11 mouse cellular contexts compared by ENCODE assay signal in genomic region chr16:92421147-92421934, GRCm38 (mm10). TPM values are rescaled to one million over a fixed set of nuclear protein-coding genes. Genes with fewer than 3 reads are reported as not detected.
DNase-seq lines count a peak whose midpoint lies in the region; ATAC-seq and TF ChIP-seq lines count a peak whose summit lies in the region.
"Had no signal": no experiment of that assay in that cellular context is flagged by ENCODE, and none has a peak within 500 bp of the region (broad histone marks: within the 10 kb centered on the region; RNA-seq: fewer than 3 reads in every experiment).

No protein-coding gene starts in this region.

- TF ChIP-seq EP300 in lung, postnatal 0 days (IDR thresholded peaks at IDR 0.05): no peak
- no peak for TF ChIP-seq EP300 in stomach, postnatal 0 days (optimal IDR thresholded peaks at IDR 0.05)

- no peaks in the 10 kb centered on the region for H3K27me3 ChIP-seq in hindbrain, embryonic 10.5 days (ENCODE audit: insufficient read depth, poor library complexity, severe bottlenecking)
- H3K27me3 ChIP-seq in hindbrain, embryonic 13.5 days: no peaks in the 10 kb centered on the region
- no peaks in the 10 kb centered on the region for H3K27me3 ChIP-seq in lung, postnatal 0 days (replicated peaks; ENCODE audit: insufficient read depth, low read length)
- no peaks in the 10 kb centered on the region for H3K27me3 ChIP-seq in stomach, postnatal 0 days (ENCODE audit: control insufficient read depth, insufficient read depth, low read length)
- H3K27me3 ChIP-seq: embryonic facial prominence, embryonic 15.5 days; hindbrain, embryonic 15.5 days had no signal

- WGBS in hindbrain, embryonic 10.5 days: 72% methylated on average over 13 of the region's 13 CpGs
- 68% methylated on average over 13 of the region's 13 CpGs for WGBS in hindbrain, embryonic 13.5 days
- WGBS in lung, postnatal 0 days: 50% methylated on average over 13 of the region's 13 CpGs
- WGBS in stomach, postnatal 0 days: 66% methylated on average over 13 of the region's 13 CpGs

- peak overlapping the region; percentile 12; the same call in 1 of the 2 replicates for H3K27ac ChIP-seq in hindbrain, embryonic 10.5 days
- no peak overlapping the region for H3K27ac ChIP-seq in hindbrain, embryonic 13.5 days
- H3K27ac ChIP-seq in lung, postnatal 0 days (ENCODE audit: low read length): no peak overlapping the region
- H3K27ac ChIP-seq in cortical plate, adult 2 months (ENCODE audit: insufficient read depth, low read length): no peak overlapping the region
- H3K27ac ChIP-seq in stomach, postnatal 0 days (replicated peaks): no peak overlapping the region
- H3K27ac ChIP-seq: embryonic facial prominence, embryonic 15.5 days; hindbrain, embryonic 15.5 days had no signal

- no peak overlapping the region for H3K4me3 ChIP-seq in hindbrain, embryonic 10.5 days
- H3K4me3 ChIP-seq in hindbrain, embryonic 13.5 days: no peak overlapping the region
- no peak overlapping the region for H3K4me3 ChIP-seq in lung, postnatal 0 days (ENCODE audit: low read depth, low read length)
- H3K4me3 ChIP-seq in cortical plate, adult 2 months (ENCODE audit: insufficient read depth, low read length): no peak overlapping the region
- no peak overlapping the region for H3K4me3 ChIP-seq in stomach, postnatal 0 days (ENCODE audit: low read depth, low read length)
- H3K4me3 ChIP-seq: embryonic facial prominence, embryonic 15.5 days; hindbrain, embryonic 15.5 days; myocyte had no signal

- DNase-seq in hindbrain, embryonic 10.5 days (ENCODE audit: low spot score): no peak
- peak; percentile 36 for DNase-seq in lung, postnatal 0 days (ENCODE audit: low spot score)
- no peak for DNase-seq in lung, postnatal 25 days (ENCODE audit: low spot score)
- no peak for DNase-seq in stomach, postnatal 0 days (ENCODE audit: low spot score)
- DNase-seq: layer of hippocampus, postnatal 36 days had no signal

- no peak overlapping the region for H3K4me2 ChIP-seq in hindbrain, embryonic 13.5 days
- no peak overlapping the region for H3K4me2 ChIP-seq in lung, postnatal 0 days (replicated peaks; ENCODE audit: low read depth, low read length)
- H3K4me2 ChIP-seq in stomach, postnatal 0 days (replicated peaks; ENCODE audit: low read depth): no peak overlapping the region
- H3K4me2 ChIP-seq: embryonic facial prominence, embryonic 15.5 days; hindbrain, embryonic 15.5 days had no signal

- H3K4me1 ChIP-seq in hindbrain, embryonic 10.5 days (replicated peaks): peaks cover 26% of the 10 kb centered on the region
- H3K4me1 ChIP-seq in hindbrain, embryonic 13.5 days (replicated peaks): peaks cover 30% of the 10 kb centered on the region
- H3K4me1 ChIP-seq in lung, postnatal 0 days (ENCODE audit: insufficient read depth, low read depth, low read length): peaks cover 3% of the 10 kb centered on the region; the same call in 1 of the 2 replicates
- H3K4me1 ChIP-seq in cortical plate, adult 2 months (ENCODE audit: control insufficient read depth, insufficient read depth, low read length): peaks cover 4% of the 10 kb centered on the region; the same call in 1 of the 2 replicates
- no peaks in the 10 kb centered on the region for H3K4me1 ChIP-seq in stomach, postnatal 0 days (replicated peaks; ENCODE audit: control insufficient read depth, insufficient read depth)

- H3K9ac ChIP-seq in hindbrain, embryonic 13.5 days: no peak overlapping the region
- no peak overlapping the region for H3K9ac ChIP-seq in lung, postnatal 0 days (replicated peaks; ENCODE audit: low read depth)
- H3K9ac ChIP-seq in stomach, postnatal 0 days (ENCODE audit: low read length): no peak overlapping the region
- H3K9ac ChIP-seq: embryonic facial prominence, embryonic 15.5 days; hindbrain, embryonic 15.5 days had no signal

- TF ChIP-seq POLR2A in cortical plate, adult 2 months (IDR thresholded peaks at IDR 0.05; ENCODE audit: extremely low read depth, insufficient read depth, low read length): no peak

- H3K9me3 ChIP-seq in hindbrain, embryonic 10.5 days: no peaks in the 10 kb centered on the region
- H3K9me3 ChIP-seq in hindbrain, embryonic 13.5 days: no peaks in the 10 kb centered on the region; the same call in 1 of the 2 replicates
- no peaks in the 10 kb centered on the region for H3K9me3 ChIP-seq in lung, postnatal 0 days (ENCODE audit: low read length)
- no peaks in the 10 kb centered on the region for H3K9me3 ChIP-seq in stomach, postnatal 0 days (ENCODE audit: control insufficient read depth, low read length)
- H3K9me3 ChIP-seq: embryonic facial prominence, embryonic 15.5 days; hindbrain, embryonic 15.5 days had no signal

- TF ChIP-seq CTCF in lung, postnatal 0 days (IDR thresholded peaks at IDR 0.05): peak; percentile 62
- TF ChIP-seq CTCF in cortical plate, adult 2 months (IDR thresholded peaks at IDR 0.05; ENCODE audit: extremely low read depth, insufficient read depth, low read length): peak; percentile 25; the same call in 1 of the 2 replicates
- TF ChIP-seq CTCF in stomach, postnatal 0 days (IDR thresholded peaks at IDR 0.05; ENCODE audit: low read depth): peak; percentile 57

- ATAC-seq in hindbrain, embryonic 13.5 days (ENCODE audit: low FRiP score): no peak
- ATAC-seq in lung, postnatal 0 days: peak; percentile 34
- no peak for ATAC-seq in stomach, postnatal 0 days (ENCODE audit: low FRiP score, low TSS enrichment)
- ATAC-seq in activated CD4-positive, CD25-positive, alpha-beta regulatory T cell, adult 4 months: no peak

- peaks cover 5% of the 10 kb centered on the region for H3K36me3 ChIP-seq in hindbrain, embryonic 10.5 days
- H3K36me3 ChIP-seq in hindbrain, embryonic 13.5 days: peaks cover 6% of the 10 kb centered on the region
- H3K36me3 ChIP-seq in lung, postnatal 0 days (ENCODE audit: insufficient read depth, low read length): no peaks in the 10 kb centered on the region
- H3K36me3 ChIP-seq in stomach, postnatal 0 days (ENCODE audit: control insufficient read depth, insufficient read depth, low read length): no peaks in the 10 kb centered on the region
- H3K36me3 ChIP-seq: embryonic facial prominence, embryonic 15.5 days had no signal

RNA-seq across cellular contexts. Expression of gene Rcan1, which starts 49.3 kb away (rescaled TPM):
- polyA plus RNA-seq in hindbrain, embryonic 10.5 days (2016; fragmentation: Nextera tagmentation; extraction: Ambion mirVana): 39.3 and 39.6 TPM in 2 replicates
- 56.5 and 56.6 TPM in 2 replicates for polyA plus RNA-seq in hindbrain, embryonic 13.5 days (2015; fragmentation: Nextera tagmentation; extraction: Ambion mirVana)
- polyA plus RNA-seq in lung, postnatal 0 days (2015; fragmentation: Nextera tagmentation; extraction: Ambion mirVana): 54.7 and 56.1 TPM in 2 replicates
- polyA plus RNA-seq in cortical plate, adult 2 months (2012; rRNA removed): 50.0 and 50.9 TPM in 2 replicates
- polyA plus RNA-seq in stomach, postnatal 0 days (2015; fragmentation: Nextera tagmentation; extraction: Ambion mirVana): 24.8 and 28.6 TPM in 2 replicates
- polyA plus RNA-seq in activated CD4-positive, CD25-positive, alpha-beta regulatory T cell, adult 4 months (2017; shearing (Covaris generic)): 1 to 10 TPM; 2.3 to 2.9 TPM
